Mouse (Mus musculus) ovary, postnatal 14 days (tissue): ENCODE measurements around the gene Olfr68.
"Not testable (repeated sequence)": the region's sequence is repeated elsewhere in the genome, so short reads cannot be mapped to it uniquely, and the experiment has no call there.

ENCODE experiments used
- DNase-seq: peaks from one replicate; pipeline ENCODE4 v3.0.0; 2022; ENCODE audit warnings: low spot score

Gene Olfr68

GRCm38 (mm10) chr7:103762212-103762611 is 17.3 kb downstream of the Olfr68 start:
- not testable (repeated sequence) for DNase-seq

- no peak for DNase-seq
These were observed 22.3 kb downstream of the Olfr68 start, which contains the start of gene Olfr630 for GRCm38 (mm10) chr7:103757233-103757632. TSS of gene Olfr630 (minus strand) at chr7:103757333.

- DNase-seq: no peak
These were observed 34.7 kb downstream of the Olfr68 start, which contains the start of gene Olfr629 for GRCm38 (mm10) chr7:103744843-103745242. TSS of gene Olfr629 (minus strand) at chr7:103744943.

GRCm38 (mm10) chr7:103730074-103730473 is 49.4 kb downstream of the Olfr68 start, which contains the start of gene Olfr628:
TSS of gene Olfr628 (plus strand) at chr7:103730374.
- no peak for DNase-seq
